Comparison of ENCODE assay signal across 23 mouse cellular contexts in genomic region chr2:105182501-105182900, GRCm38 (mm10). TPM values are rescaled to one million over a fixed set of nuclear protein-coding genes. Genes with fewer than 3 reads are reported as not detected.
DNase-seq lines count a peak whose midpoint lies in the region; ATAC-seq and TF ChIP-seq lines count a peak whose summit lies in the region.
"Had no signal": no experiment of that assay in that cellular context is flagged by ENCODE, and none has a peak within 500 bp of the region (broad histone marks: within the 10 kb centered on the region; RNA-seq: fewer than 3 reads in every experiment).

No protein-coding gene starts in this region.

- DNase-seq in heart, adult 11 months = peak; percentile 52
- DNase-seq in heart, adult 9 months (ENCODE audit: low spot score in 2 of 2) = no peak
- DNase-seq in ES-E14 (ENCODE audit: low read depth, low spot score) = peak; percentile 40
- peak; percentile 12 for DNase-seq in retina, embryonic 14.5 days (ENCODE audit: low spot score)
- no peak for DNase-seq in spleen, postnatal 14 days (ENCODE audit: low spot score in 2 of 2)
- DNase-seq: adrenal gland, adult 2 months; adrenal gland, postnatal 25 days; cerebellum, adult 18-20 months; cerebellum, adult 9-11 months; cerebellum, postnatal 36 days; forebrain, postnatal 0 days; gastrocnemius, postnatal 14 days; heart, postnatal 14 days had no signal

- no peak overlapping the region for H3K27ac ChIP-seq in ES-Bruce4 (ENCODE audit: insufficient read depth, low read length)
- no peak overlapping the region for H3K27ac ChIP-seq in ES-E14 (ENCODE audit: insufficient read depth, low read depth, low read length, poor library complexity, severe bottlenecking)
- H3K27ac ChIP-seq in intestine, embryonic 15.5 days = no peak overlapping the region
- H3K27ac ChIP-seq: embryonic facial prominence, embryonic 13.5 days; forebrain, embryonic 13.5 days; heart, embryonic 15.5 days; hindbrain, embryonic 13.5 days; hindbrain, postnatal 0 days had no signal

- no peaks in the 10 kb centered on the region for H3K27me3 ChIP-seq in ES-Bruce4 (ENCODE audit: control insufficient read depth, insufficient read depth, low read length, poor library complexity, severe bottlenecking)
- H3K27me3 ChIP-seq in intestine, embryonic 15.5 days (replicated peaks) = no peaks in the 10 kb centered on the region
- H3K27me3 ChIP-seq: CH12.LX; embryonic facial prominence, embryonic 13.5 days; forebrain, embryonic 13.5 days; heart, embryonic 15.5 days; hindbrain, embryonic 13.5 days had no signal

- no peaks in the 10 kb centered on the region for H3K9me3 ChIP-seq in ES-Bruce4 (replicated peaks; ENCODE audit: control insufficient read depth, insufficient read depth, low read length, poor library complexity, severe bottlenecking)
- no peaks in the 10 kb centered on the region for H3K9me3 ChIP-seq in ES-E14 (ENCODE audit: control insufficient read depth, insufficient read depth, low read depth, low read length)
- H3K9me3 ChIP-seq in intestine, embryonic 15.5 days = no peaks in the 10 kb centered on the region
- H3K9me3 ChIP-seq: embryonic facial prominence, embryonic 13.5 days; forebrain, embryonic 13.5 days; heart, embryonic 15.5 days; hindbrain, embryonic 13.5 days had no signal

- H3K4me1 ChIP-seq in ES-Bruce4 (ENCODE audit: control insufficient read depth, insufficient read depth, low read length) (peaks cover 4% of the 10 kb centered on the region), ES-E14 (ENCODE audit: control insufficient read depth in 2 of 2, insufficient read depth in 2 of 2, low read length in 2 of 2, poor library complexity in 1 of 2) (peaks cover 7 to 8% of the 10 kb centered on the region in 2 experiments)
- H3K4me1 ChIP-seq in intestine, embryonic 15.5 days (replicated peaks) = no peaks in the 10 kb centered on the region
- H3K4me1 ChIP-seq: embryonic facial prominence, embryonic 13.5 days; forebrain, embryonic 13.5 days; heart, embryonic 15.5 days; hindbrain, embryonic 13.5 days had no signal

- WGBS in intestine, embryonic 15.5 days = 37% methylated on average over 6 of the region's 6 CpGs

- TF ChIP-seq POLR2A in ES-Bruce4 (IDR thresholded peaks at IDR 0.05; ENCODE audit: insufficient read depth, low read length) = no peak

- H3K4me2 ChIP-seq in intestine, embryonic 15.5 days (replicated peaks) = no peak overlapping the region
- H3K4me2 ChIP-seq: embryonic facial prominence, embryonic 13.5 days; forebrain, embryonic 13.5 days; heart, embryonic 15.5 days; hindbrain, embryonic 13.5 days had no signal

- peak; percentile 70 for TF ChIP-seq EP300 in ES-Bruce4 (IDR thresholded peaks at IDR 0.05; ENCODE audit: insufficient read depth, low read depth, low read length)

- in situ Hi-C loops in ES-E14 (cut with MboI; ENCODE audit: low sequenced_read_pairs in 2 of 2, unreplicated experiment in 2 of 2) = no loop called here

- no peak for TF ChIP-seq CTCF in ES-Bruce4 (IDR thresholded peaks at IDR 0.05; ENCODE audit: low read depth, low read length)

- no peaks in the 10 kb centered on the region for H3K36me3 ChIP-seq in ES-Bruce4 (ENCODE audit: control insufficient read depth, insufficient read depth, low read length, poor library complexity, severe bottlenecking)
- H3K36me3 ChIP-seq in ES-E14 (ENCODE audit: control insufficient read depth, insufficient read depth, low read length, poor library complexity, severe bottlenecking) = no peaks in the 10 kb centered on the region
- no peaks in the 10 kb centered on the region for H3K36me3 ChIP-seq in intestine, embryonic 15.5 days
- H3K36me3 ChIP-seq: embryonic facial prominence, embryonic 13.5 days; heart, embryonic 15.5 days; hindbrain, embryonic 13.5 days had no signal

- H3K4me3 ChIP-seq in ES-Bruce4 (ENCODE audit: low read depth, low read length) (no peak overlapping the region), ES-E14 (ENCODE audit: insufficient read depth in 1 of 2, low read depth in 1 of 2, low read length in 2 of 2, poor library complexity in 1 of 2, severe bottlenecking in 1 of 2) (no peak overlapping the region)
- H3K4me3 ChIP-seq in intestine, embryonic 15.5 days (replicated peaks) = no peak overlapping the region
- H3K4me3 ChIP-seq: embryonic facial prominence, embryonic 13.5 days; forebrain, embryonic 13.5 days; heart, embryonic 15.5 days; hindbrain, embryonic 13.5 days had no signal

- H3K9ac ChIP-seq in ES-Bruce4 (ENCODE audit: low read depth, poor library complexity, severe bottlenecking) (no peak overlapping the region), ES-E14 (ENCODE audit: insufficient read depth, low read depth, low read length, poor library complexity, severe bottlenecking) (no peak overlapping the region)
- H3K9ac ChIP-seq in intestine, embryonic 15.5 days = no peak overlapping the region
- H3K9ac ChIP-seq: embryonic facial prominence, embryonic 13.5 days; forebrain, embryonic 13.5 days; forebrain, postnatal 0 days; heart, embryonic 15.5 days; hindbrain, embryonic 13.5 days had no signal

- ATAC-seq in intestine, embryonic 15.5 days = no peak
- ATAC-seq: forebrain, embryonic 13.5 days; forebrain, postnatal 0 days; hindbrain, postnatal 0 days had no signal

TF ChIP-seq in ES-E14, 5 proteins besides CTCF, POLR2A, EP300 and RAD21:
- TF ChIP-seq ZC3H11A (IDR thresholded peaks at IDR 0.05; ENCODE audit: borderline replicate concordance, low read depth, low read length) (no peak), HCFC1 (IDR thresholded peaks at IDR 0.05; ENCODE audit: borderline replicate concordance, insufficient read depth, low read length) (no peak), MAFK (IDR thresholded peaks at IDR 0.05; ENCODE audit: insufficient read depth, low read depth, low read length) (peak; percentile 34; the same call in 1 of the 2 replicates), ZNF384 (IDR thresholded peaks at IDR 0.05; ENCODE audit: low read depth, low read length) (no peak)

RNA-seq across cellular contexts. Expression of gene Them7, which starts 41.6 kb away (rescaled TPM):
- not detected in 2 replicates for polyA plus RNA-seq in ES-Bruce4 (2011; ENCODE audit: insufficient read depth, insufficient read length, low read depth, missing spikeins)
- not detected in 2 replicates for total RNA-seq in ES-E14 (2012; rRNA removed)
- 1.0 and 1.7 TPM in 2 replicates for polyA plus RNA-seq in intestine, embryonic 15.5 days (2015; fragmentation: Nextera tagmentation; extraction: Ambion mirVana)
- total RNA-seq: CH12.LX; forebrain, postnatal 0 days; gastrocnemius, postnatal 14 days; hindbrain, postnatal 0 days; MEL had no signal
- polyA plus RNA-seq: forebrain, embryonic 13.5 days; forebrain, postnatal 0 days had no signal

RNA-seq across cellular contexts. Expression of gene Wt1, which starts 56.2 kb away (rescaled TPM):
- polyA plus RNA-seq in ES-Bruce4 (2011; ENCODE audit: insufficient read depth, insufficient read length, low read depth, missing spikeins) = 4.1 and 4.6 TPM in 2 replicates
- total RNA-seq in ES-E14 (2012; rRNA removed) = 5.0 and 5.2 TPM in 2 replicates
- 12.2 and 12.4 TPM in 2 replicates for polyA plus RNA-seq in intestine, embryonic 15.5 days (2015; fragmentation: Nextera tagmentation; extraction: Ambion mirVana)
- total RNA-seq: CH12.LX; gastrocnemius, postnatal 14 days; hematopoietic stem cell, adult 5-6 weeks; MEL had no signal
- polyA plus RNA-seq: forebrain, embryonic 13.5 days had no signal

Comparison
In these comparisons a context has a peak if more than half of its experiments do, and no peak if none do; other contexts are left out.
1. DNase-seq: peak in heart, adult 11 months (single experiment), ES-E14 (single experiment) and retina, embryonic 14.5 days (single experiment); none in heart, adult 9 months (0 of 2) and spleen, postnatal 14 days (0 of 2).